Mouse (Mus musculus) lung, postnatal 0 days (tissue): Measurements from ENCODE around the gene Kdf1.

Experiments
- CTCF ChIP-seq: IDR thresholded peaks from 2 replicates; pipeline ENCODE4 v1.5.1; 2016; ENCODE audit warnings: antibody characterized with exemption, mild to moderate bottlenecking
- EP300 ChIP-seq: IDR thresholded peaks from 2 replicates; pipeline ENCODE4 v1.6.1; 2016; ENCODE audit warnings: antibody characterized with exemption, mild to moderate bottlenecking, control low read depth

DNA sequence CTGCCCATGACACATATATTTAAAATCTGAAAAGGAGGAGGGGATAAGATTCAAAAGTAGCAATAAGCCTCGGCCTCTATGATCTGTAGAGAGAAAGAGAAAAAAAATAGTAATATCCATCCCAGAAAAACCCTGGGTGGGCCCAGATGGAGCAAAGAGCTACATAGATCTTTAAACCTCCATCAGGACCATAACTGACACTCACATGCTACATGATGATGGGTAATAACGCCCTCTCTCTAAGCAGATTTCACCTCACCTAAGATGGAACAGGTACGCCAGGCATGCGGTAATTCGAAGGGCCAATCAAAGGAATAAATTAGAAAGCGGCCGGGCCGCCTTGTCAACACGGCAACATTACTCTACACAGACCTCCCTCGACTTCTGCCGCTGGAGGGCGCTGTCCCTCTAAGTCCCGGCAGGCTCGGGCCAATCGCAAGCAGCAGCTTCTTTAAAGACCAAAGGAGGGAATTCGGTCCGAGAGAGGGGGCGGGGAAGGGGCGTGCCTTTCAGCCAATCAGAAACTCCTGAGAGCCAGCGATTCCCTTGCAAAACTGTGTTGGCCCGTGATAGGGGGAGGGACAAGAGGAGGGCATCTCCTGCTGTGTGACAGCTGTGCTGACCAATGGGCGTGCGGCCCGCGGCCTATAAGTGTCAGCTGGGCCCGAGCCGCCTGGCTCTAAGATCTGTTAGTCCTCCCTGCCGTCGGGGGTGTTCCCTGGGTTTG is 39.1 kb upstream of the Kdf1 start, which contains the start of gene Tent5b:
- TF ChIP-seq CTCF (peak; percentile 95), EP300 (peak; percentile 72; the same call in 1 of the 2 replicates)
